Mouse (Mus musculus) kidney, postnatal 0 days (tissue): ENCODE measurements around the gene Ccdc34. TPM values are rescaled to one million over a fixed set of nuclear protein-coding genes. Genes with fewer than 3 reads are reported as not detected.

Source experiments
- ATAC-seq: fragments of 200-750 bp; cut with Nextera tagmentation; replicated peaks from 2 replicates; pipeline ENCODE4 v1.8.0; 2017; ENCODE audit warnings: low read depth, moderate number of reproducible peaks, moderate TSS enrichment, moderate library complexity; ENCODE audit not compliant: low FRiP score
- DNase-seq: peaks from one replicate; pipeline ENCODE4 v3.0.0-alpha.2; 2016; ENCODE audit warnings: low spot score
- H3K27ac ChIP-seq: fragments of 300-500 bp; sonication (generic); 2 replicates; pipeline ENCODE4 v1.5.1; 2014; ENCODE audit warnings: mild to moderate bottlenecking
- H3K27me3 ChIP-seq: fragments of 300-500 bp; sonication (generic); 2 replicates; pipeline ENCODE4 v1.6.1; 2014; ENCODE audit warnings: low read length, mixed read lengths; ENCODE audit not compliant: insufficient read depth
- H3K36me3 ChIP-seq: fragments of 300-500 bp; sonication (generic); 2 replicates; pipeline ENCODE4 v1.6.1; 2014; ENCODE audit warnings: low read length, mixed read lengths; ENCODE audit not compliant: insufficient read depth
- H3K4me1 ChIP-seq: fragments of 300-500 bp; sonication (generic); replicated peaks from 2 replicates; pipeline ENCODE4 v1.6.1; 2014; ENCODE audit warnings: antibody characterized with exemption, low read length, mixed read lengths; ENCODE audit not compliant: insufficient read depth
- H3K4me2 ChIP-seq: fragments of 300-500 bp; sonication (generic); 2 replicates; pipeline ENCODE4 v1.6.1; 2014; ENCODE audit warnings: mild to moderate bottlenecking, low read length, moderate library complexity, mixed read lengths
- H3K4me3 ChIP-seq: fragments of 300-500 bp; sonication (generic); replicated peaks from 2 replicates; pipeline ENCODE4 v1.5.1; 2014; ENCODE audit warnings: low read depth, low read length
- H3K9ac ChIP-seq: fragments of 300-500 bp; sonication (generic); 2 replicates; pipeline ENCODE4 v1.6.1; 2014; ENCODE audit warnings: low read depth, low read length
- H3K9me3 ChIP-seq: fragments of 300-500 bp; sonication (generic); replicated peaks from 2 replicates; pipeline ENCODE4 v1.6.1; 2016; ENCODE audit warnings: low read length, inconsistent platforms, mixed read lengths
- CTCF ChIP-seq: IDR thresholded peaks from 2 replicates; pipeline ENCODE4 v1.5.1; 2016; ENCODE audit warnings: antibody characterized with exemption, low read depth, mild to moderate bottlenecking, moderate library complexity
- WGBS: fragments of 180-500 bp; shearing (Covaris S2); extraction: QIAGEN DNeasy Blood & Tissue Kit; methylation state at CpG from one replicate; pipeline ENCODE4 v1.1.7; 2014; 5-methylcytosine and 5-hydroxymethylcytosine counted together
- polyA plus RNA-seq: library from polyadenylated mRNA; unstranded; fragments of >200 nt; fragmentation: Nextera tagmentation; extraction: Ambion mirVana; gene quantifications from 2 replicates; pipeline ENCODE4 v1.2.1, GENCODE M21; 2015

The Ccdc34 gene
- polyA plus RNA-seq, 1 experiment from 2014 or later: 42.7 TPM

DNA sequence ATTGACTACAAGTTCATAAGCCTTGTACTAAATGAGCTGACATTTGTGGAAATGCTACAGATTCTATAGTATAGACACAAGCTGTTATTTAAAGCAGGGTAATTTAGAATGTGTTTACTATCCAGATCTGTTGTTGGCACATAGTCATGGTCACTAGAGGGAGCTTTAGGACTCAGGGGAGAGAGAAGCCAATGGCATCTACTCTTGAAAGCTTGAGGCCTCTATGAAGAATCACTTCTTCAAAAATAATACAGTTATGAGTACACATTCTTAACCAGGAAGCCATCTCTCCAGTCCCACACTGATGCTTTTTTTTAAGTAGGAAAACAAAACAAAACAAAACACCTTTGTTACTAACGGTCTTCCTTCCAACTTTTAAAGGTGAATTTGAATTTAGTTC is 45.5 kb downstream of the Ccdc34 start:
- no peak overlapping the region for H3K4me3 ChIP-seq
- H3K27ac ChIP-seq: no peak overlapping the region
- H3K9ac ChIP-seq: no peak overlapping the region
- no peaks in the 10 kb centered on the region for H3K9me3 ChIP-seq
- no peaks in the 10 kb centered on the region for H3K36me3 ChIP-seq
- DNase-seq (peak; percentile 47), ATAC-seq (no peak)
- no peak overlapping the region for H3K4me2 ChIP-seq
- no peaks in the 10 kb centered on the region; the same call in 1 of the 2 replicates for H3K4me1 ChIP-seq
- H3K27me3 ChIP-seq: no peaks in the 10 kb centered on the region
- peak; percentile 61 for TF ChIP-seq CTCF
- WGBS: 95% methylated on average over 1 of the region's 1 CpGs

DNA sequence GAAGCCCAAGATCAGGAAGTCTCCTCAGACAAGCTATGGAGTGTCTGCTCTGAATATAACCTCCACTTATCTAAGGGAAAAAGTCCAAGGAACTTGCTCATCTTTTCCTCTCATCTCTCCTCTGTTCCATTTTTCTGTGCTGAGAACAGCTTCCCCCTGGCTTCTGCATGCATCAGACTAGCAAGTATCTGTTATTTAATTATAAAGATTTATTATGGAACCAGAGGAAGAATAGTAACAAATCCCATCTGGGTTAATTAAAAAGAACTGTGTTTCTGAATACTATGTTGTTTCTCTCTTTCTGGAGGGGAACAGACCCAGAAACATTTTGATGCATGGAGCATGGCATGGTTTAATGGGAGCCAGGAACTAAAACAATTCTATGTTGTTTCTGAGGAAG is 51.3 kb downstream of the Ccdc34 start:
- no peak overlapping the region for H3K9ac ChIP-seq
- no peak for ATAC-seq
- no peak overlapping the region for H3K27ac ChIP-seq

DNA sequence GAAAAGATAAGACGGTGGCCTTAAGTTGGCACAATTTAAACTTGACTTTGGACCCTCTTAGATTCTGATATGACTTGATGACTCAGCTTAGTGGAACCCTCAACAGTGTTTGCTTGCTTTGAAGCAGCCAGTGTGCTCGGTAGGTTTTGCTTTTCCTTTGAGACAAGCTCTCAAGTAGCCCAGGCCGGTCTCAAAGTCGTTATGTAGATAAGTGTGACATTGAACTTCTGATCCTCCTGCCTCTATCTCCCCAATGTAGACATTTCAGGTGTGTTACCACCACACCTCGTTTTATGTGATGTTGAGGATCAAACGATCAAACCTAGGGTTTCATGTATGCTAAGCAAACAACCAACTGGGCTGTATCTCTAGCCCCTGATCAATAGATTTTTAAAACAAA is 55.4 kb downstream of the Ccdc34 start:
- Histone ChIP-seq H3K27me3 (no peaks in the 10 kb centered on the region), H3K27ac (no peak overlapping the region), H3K36me3 (no peaks in the 10 kb centered on the region), H3K4me3 (no peak overlapping the region), H3K4me1 (no peaks in the 10 kb centered on the region), H3K4me2 (no peak overlapping the region), H3K9ac (no peak overlapping the region), H3K9me3 (no peaks in the 10 kb centered on the region)
- TF ChIP-seq CTCF: no peak
- ATAC-seq (no peak), DNase-seq (no peak)
- WGBS: 81% methylated on average over 6 of the region's 6 CpGs

More for the DNA sequence above, 51.3 kb downstream of the Ccdc34 start:
- DNase-seq: peak; percentile 58
- H3K9me3 ChIP-seq: no peaks in the 10 kb centered on the region
- H3K27me3 ChIP-seq: no peaks in the 10 kb centered on the region
- H3K4me2 ChIP-seq: no peak overlapping the region
- H3K36me3 ChIP-seq: no peaks in the 10 kb centered on the region
- H3K4me3 ChIP-seq: no peak overlapping the region
- TF ChIP-seq CTCF: no peak
- H3K4me1 ChIP-seq: no peaks in the 10 kb centered on the region

DNA sequence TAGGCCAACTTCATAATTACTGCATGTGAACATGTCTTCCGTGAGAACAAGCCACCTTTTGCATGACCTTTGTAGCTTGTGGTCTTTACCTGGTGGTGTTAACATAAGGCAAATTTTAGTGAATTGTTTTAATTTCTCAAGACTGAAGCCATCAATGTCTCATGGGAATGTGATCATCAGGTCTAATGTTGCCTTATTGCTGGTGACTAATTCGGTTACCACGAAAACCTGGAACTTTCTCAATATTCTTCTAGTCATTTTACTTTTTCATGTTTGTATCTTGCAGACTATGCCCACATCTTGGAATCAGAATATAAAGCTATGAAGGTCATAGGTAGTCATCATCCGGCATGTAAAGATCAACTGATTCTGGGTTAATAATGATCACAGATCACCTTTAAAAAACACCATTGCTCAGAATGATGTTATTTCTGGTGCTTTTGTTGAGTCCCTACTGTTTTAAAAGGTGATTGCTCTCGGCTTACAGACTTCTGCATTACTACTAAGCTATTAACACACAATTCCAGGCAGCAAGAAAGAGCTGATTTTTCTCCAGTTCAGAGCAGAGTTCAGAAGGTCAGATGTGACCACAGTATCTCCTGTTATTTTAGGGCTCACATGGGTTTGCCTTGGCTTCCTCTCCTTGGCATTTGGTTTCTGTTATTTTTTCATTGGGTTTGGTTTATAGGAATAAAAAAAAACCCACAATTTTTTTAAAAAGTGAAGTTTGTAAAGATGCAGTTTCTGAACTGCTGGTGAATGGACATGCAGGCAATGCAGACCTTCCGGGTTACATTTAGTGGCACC is 57.2 kb downstream of the Ccdc34 start:
- Histone ChIP-seq H3K4me2 (no peak overlapping the region), H3K4me3 (no peak overlapping the region), H3K9me3 (no peaks in the 10 kb centered on the region), H3K27me3 (no peaks in the 10 kb centered on the region), H3K4me1 (no peaks in the 10 kb centered on the region), H3K27ac (no peak overlapping the region), H3K36me3 (no peaks in the 10 kb centered on the region), H3K9ac (no peak overlapping the region)
- 87% methylated on average over 6 of the region's 6 CpGs for WGBS
- TF ChIP-seq CTCF: no peak
- ATAC-seq: no peak
- no peak for DNase-seq

DNA sequence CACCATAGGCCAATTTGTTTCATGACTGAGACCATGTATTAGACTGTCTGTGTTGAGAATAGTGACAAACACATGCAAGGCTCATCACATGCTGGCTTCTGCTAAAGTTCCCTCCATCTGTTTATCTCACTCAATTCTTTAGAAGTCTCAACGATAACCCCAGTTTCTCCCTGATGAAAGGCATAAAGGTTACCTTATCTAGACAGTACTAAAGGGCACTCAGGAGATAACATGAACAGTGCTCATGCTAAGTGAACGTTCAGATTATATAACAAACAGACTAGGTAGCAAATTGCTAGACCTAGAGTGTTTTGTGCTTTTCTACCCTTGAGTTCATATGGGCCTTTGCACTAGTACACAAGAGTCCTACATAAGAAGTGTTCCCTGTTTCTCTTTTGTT is 59.6 kb downstream of the Ccdc34 start:
- Histone ChIP-seq H3K27me3 (no peaks in the 10 kb centered on the region), H3K27ac (no peak overlapping the region), H3K4me3 (no peak overlapping the region), H3K4me1 (no peaks in the 10 kb centered on the region), H3K9ac (no peak overlapping the region), H3K36me3 (no peaks in the 10 kb centered on the region), H3K4me2 (no peak overlapping the region), H3K9me3 (no peaks in the 10 kb centered on the region)
- ATAC-seq (no peak), DNase-seq (no peak)
- 87% methylated on average over 2 of the region's 2 CpGs for WGBS
- no peak for TF ChIP-seq CTCF

DNA sequence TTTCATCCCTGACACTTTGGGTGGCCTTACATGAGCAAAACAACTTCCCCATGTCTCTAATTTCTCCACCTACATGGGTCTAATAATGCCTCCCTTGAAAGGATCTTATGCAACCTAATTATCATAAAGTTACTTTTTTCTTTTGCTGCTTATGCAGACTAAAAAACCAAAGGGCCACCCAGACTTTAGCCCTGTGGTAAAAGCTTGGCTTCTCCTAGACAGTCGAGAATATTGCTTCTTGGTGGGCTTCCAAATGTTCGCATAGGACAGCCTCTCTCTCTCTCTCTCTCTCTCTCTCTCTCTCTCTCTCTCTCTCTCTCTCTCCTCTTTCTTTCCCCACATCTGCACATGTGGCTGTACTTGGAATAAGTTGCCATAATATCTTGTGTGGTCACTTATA is 60.0 kb downstream of the Ccdc34 start:
- TF ChIP-seq CTCF: no peak
- DNase-seq: no peak
- Histone ChIP-seq H3K4me3 (no peak overlapping the region), H3K4me1 (no peaks in the 10 kb centered on the region), H3K36me3 (no peaks in the 10 kb centered on the region), H3K4me2 (no peak overlapping the region), H3K27me3 (no peaks in the 10 kb centered on the region), H3K9me3 (no peaks in the 10 kb centered on the region), H3K9ac (no peak overlapping the region), H3K27ac (no peak overlapping the region)
- WGBS: 82% methylated on average over 2 of the region's 2 CpGs
- no peak for ATAC-seq

DNA sequence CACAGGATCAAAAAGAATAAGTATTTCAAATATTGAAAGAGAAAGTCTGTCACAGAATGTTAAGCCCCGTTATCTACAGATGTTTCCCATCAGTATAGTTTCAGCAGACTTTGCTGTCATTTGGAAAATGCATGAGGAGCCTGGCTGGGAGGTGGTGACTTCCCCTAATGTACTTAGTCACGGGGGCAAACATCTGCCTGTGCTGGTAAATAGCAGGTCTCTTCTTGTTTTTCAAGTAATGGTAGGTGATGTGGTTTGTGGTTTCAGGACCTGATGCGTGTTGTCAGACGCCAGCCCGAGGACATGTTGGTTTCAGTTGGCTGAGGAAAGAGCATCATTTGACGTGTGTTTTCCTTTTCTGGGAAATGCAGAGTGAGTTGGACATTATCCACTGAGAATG is 62.9 kb downstream of the Ccdc34 start:
- Histone ChIP-seq H3K4me3 (no peak overlapping the region), H3K27me3 (no peaks in the 10 kb centered on the region), H3K9ac (no peak overlapping the region), H3K36me3 (no peaks in the 10 kb centered on the region), H3K27ac (no peak overlapping the region), H3K4me1 (no peaks in the 10 kb centered on the region), H3K9me3 (no peaks in the 10 kb centered on the region), H3K4me2 (no peak overlapping the region)
- 71% methylated on average over 6 of the region's 6 CpGs for WGBS
- ATAC-seq (no peak), DNase-seq (no peak)
- TF ChIP-seq CTCF: no peak
